Mouse (Mus musculus) bone marrow macrophage, adult 2 months (primary cell): ENCODE measurements around the gene Peli3. TPM values are rescaled to one million over a fixed set of nuclear protein-coding genes. Genes with fewer than 3 reads are reported as not detected.
"Not testable (repeated sequence)": the region's sequence is repeated elsewhere in the genome, so short reads cannot be mapped to it uniquely, and the experiment has no call there.

Experiments
- H3K27ac ChIP-seq: 2 replicates; pipeline ENCODE4 v1.5.1; 2012; ENCODE audit warnings: low read depth, low read length; ENCODE audit not compliant: insufficient read depth
- H3K4me1 ChIP-seq: 2 replicates; pipeline ENCODE4 v1.6.1; 2012; ENCODE audit warnings: low read length; ENCODE audit not compliant: control insufficient read depth, insufficient read depth
- H3K4me3 ChIP-seq: 2 replicates; pipeline ENCODE4 v1.5.1; 2012; ENCODE audit warnings: mild to moderate bottlenecking, low read length, moderate library complexity; ENCODE audit not compliant: insufficient read depth
- CTCF ChIP-seq: IDR thresholded peaks from 2 replicates; pipeline ENCODE4 v1.5.1; 2012; ENCODE audit warnings: low read depth, mild to moderate bottlenecking, low read length, moderate library complexity
- POLR2A ChIP-seq: IDR thresholded peaks from 2 replicates; pipeline ENCODE4 v1.6.1; 2012; ENCODE audit warnings: mild to moderate bottlenecking, low read depth, low read length, borderline replicate concordance
- polyA plus RNA-seq: library from polyadenylated mRNA; stranded (reverse); fragments of >200 nt; gene quantifications from 2 replicates; pipeline ENCODE4 v1.2.4, GENCODE M21; 2012; ENCODE audit not compliant: missing spikeins, insufficient read depth, insufficient read length

Peli3 gene
- polyA plus RNA-seq: 4.6 and 5.4 TPM in 2 replicates

- Histone ChIP-seq H3K4me3 (peak within 1 kb of the TSS; percentile 58), H3K27ac (no peak within 1 kb of the TSS), H3K4me1 (peaks cover 4% of the 10 kb centered on the region)
- TF ChIP-seq POLR2A (no peak), CTCF (no peak)
These were observed at the start of gene Peli3 for GRCm38 (mm10) chr19:4942551-4943252. Gene Peli3 (minus strand): TSS chr19:4943127.

- Histone ChIP-seq H3K4me1 (peaks cover 23% of the 10 kb centered on the region), H3K4me3 (no peak overlapping the region), H3K27ac (no peak overlapping the region)
- TF ChIP-seq POLR2A: no peak
These were observed 49.4 kb upstream of the Peli3 start for GRCm38 (mm10) chr19:4992371-4992770.

GRCm38 (mm10) chr19:4990716-4991115 is 47.8 kb upstream of the Peli3 start:
- Histone ChIP-seq H3K4me1 (peaks cover 23% of the 10 kb centered on the region), H3K4me3 (no peak overlapping the region), H3K27ac (no peak overlapping the region)
- no peak for TF ChIP-seq CTCF

GRCm38 (mm10) chr19:4990256-4990625 is 47.3 kb upstream of the Peli3 start, which contains the start of gene Npas4:
Gene Npas4 (minus strand): TSS chr19:4990316.
- TF ChIP-seq POLR2A: no peak
- TF ChIP-seq CTCF: no peak
- H3K27ac ChIP-seq: no peak within 1 kb of the TSS
- no peak within 1 kb of the TSS for H3K4me3 ChIP-seq
- H3K4me1 ChIP-seq: peaks cover 23% of the 10 kb centered on the region

- Histone ChIP-seq H3K4me1 (peaks cover 19% of the 10 kb centered on the region), H3K27ac (no peak overlapping the region), H3K4me3 (no peak overlapping the region)
- no peak for TF ChIP-seq POLR2A
- no peak for TF ChIP-seq CTCF
These were observed 46.7 kb upstream of the Peli3 start for GRCm38 (mm10) chr19:4989434-4990255.

GRCm38 (mm10) chr19:4989013-4989412 is 46.1 kb upstream of the Peli3 start:
- no peak overlapping the region for H3K4me3 ChIP-seq
- no peak for TF ChIP-seq CTCF
- no peak for TF ChIP-seq POLR2A
- H3K4me1 ChIP-seq: peaks cover 12% of the 10 kb centered on the region
- no peak overlapping the region for H3K27ac ChIP-seq

- H3K4me3 ChIP-seq: no peak overlapping the region
- no peaks in the 10 kb centered on the region for H3K4me1 ChIP-seq
- peak; percentile 57 for TF ChIP-seq CTCF
- no peak for TF ChIP-seq POLR2A
- H3K27ac ChIP-seq: no peak overlapping the region
These were observed 38.8 kb upstream of the Peli3 start for GRCm38 (mm10) chr19:4981767-4982166.

GRCm38 (mm10) chr19:4968236-4968635 is 25.3 kb upstream of the Peli3 start:
- TF ChIP-seq CTCF (no peak), POLR2A (no peak)
- Histone ChIP-seq H3K4me3 (no peak overlapping the region), H3K27ac (no peak overlapping the region), H3K4me1 (peaks cover 2% of the 10 kb centered on the region; the same call in 1 of the 2 replicates)

GRCm38 (mm10) chr19:4961928-4962601 is 19.1 kb upstream of the Peli3 start, which contains the start of gene Mrpl11:
Gene Mrpl11 (plus strand): TSS chr19:4962147.
- TF ChIP-seq POLR2A (no peak), CTCF (0 out of 2 replicates have a peak, but pooled peaks have one; percentile 24)
- peak within 1 kb of the TSS; percentile 68 for H3K27ac ChIP-seq
- H3K4me3 ChIP-seq: peak within 1 kb of the TSS; percentile 89
- peaks cover 9% of the 10 kb centered on the region for H3K4me1 ChIP-seq

- H3K4me3 ChIP-seq, H3K27ac ChIP-seq: not testable (repeated sequence)
These were observed 5.7 kb upstream of the Peli3 start for GRCm38 (mm10) chr19:4948641-4949040.

More at GRCm38 (mm10) chr19:4948641-4949040, 5.7 kb upstream of the Peli3 start:
- H3K4me1 ChIP-seq: not testable (repeated sequence)
